Mouse (Mus musculus) heart, adult 2 months (tissue): ENCODE data around the gene Fam160a2.

Source experiments
- CTCF ChIP-seq: fragments of 200-600 bp; IDR thresholded peaks from 2 replicates; pipeline ENCODE4 v1.8.1; 2022; ENCODE audit warnings: antibody characterized with exemption, mild to moderate bottlenecking, moderate library complexity
- POLR2A ChIP-seq: fragments of 200-500 bp; IDR thresholded peaks from 2 replicates; pipeline ENCODE4 v1.6.1; 2011; ENCODE audit warnings: mild to moderate bottlenecking, low read depth, low read length, control low read depth; ENCODE audit not compliant: insufficient read depth

DNA sequence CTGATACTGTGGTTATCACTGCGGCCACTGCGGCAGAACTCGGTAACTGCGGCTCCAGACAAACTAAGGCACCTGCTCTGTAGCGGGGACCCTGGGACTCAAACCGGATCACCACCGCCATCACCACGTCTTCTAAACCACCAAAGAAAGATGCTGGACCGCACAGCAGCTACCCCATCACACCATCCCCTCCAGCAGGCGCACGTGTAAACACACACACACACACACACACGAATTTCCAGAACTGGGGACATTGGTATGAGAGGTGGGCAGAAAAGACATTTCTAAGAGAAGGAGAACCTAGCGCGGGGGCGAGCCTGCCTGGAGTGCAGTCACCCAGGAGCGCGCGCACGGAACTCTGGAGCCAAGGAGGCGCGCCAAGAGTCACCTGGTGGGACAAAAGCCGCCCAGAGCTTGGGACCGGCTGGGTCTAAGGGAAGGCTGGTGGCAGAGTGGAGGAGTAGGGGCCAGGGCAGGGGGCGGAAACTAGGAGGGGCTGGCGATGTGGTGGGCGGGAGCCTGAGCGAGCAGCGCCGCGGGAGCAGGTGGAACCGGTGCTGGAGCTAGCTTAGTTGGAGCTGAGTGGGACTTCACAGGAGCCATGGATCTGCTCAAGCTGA is 25.7 kb upstream of the Fam160a2 start, which contains the start of gene Cckbr:
- no peak for TF ChIP-seq CTCF
- TF ChIP-seq POLR2A = no peak
